Mouse (Mus musculus): ENCODE measurements around the gene Sppl2a. TPM values are rescaled to one million over a fixed set of nuclear protein-coding genes. Genes with fewer than 3 reads are reported as not detected.

Gene Sppl2a
- polyA plus RNA-seq (2012; rRNA removed; ENCODE audit: low replicate concordance) = 5.8 and 6.2 TPM in 2 replicates

GRCm38 (mm10) chr2:126932897-126933641, at the start of gene Sppl2a:
Gene Sppl2a (minus strand): TSS chr2:126933235.

GRCm38 (mm10) chr2:126875871-126876796, 56.9 kb downstream of the Sppl2a start, which contains the start of gene Trpm7:
Gene Trpm7 (minus strand): TSS chr2:126876230.

Other genes starting within 250 kb of the Sppl2a start
- 4.5 and 5.8 TPM in 2 replicates for gene Usp8, start 225.9 kb downstream of the Sppl2a start, polyA plus RNA-seq (2012; rRNA removed; ENCODE audit: low replicate concordance)
- gene Usp50, start 149.8 kb downstream of the Sppl2a start, polyA plus RNA-seq (2012; rRNA removed; ENCODE audit: low replicate concordance) = 0.27 and 0.31 TPM in 2 replicates
- gene Trpm7, start 57.0 kb downstream of the Sppl2a start, polyA plus RNA-seq (2012; rRNA removed; ENCODE audit: low replicate concordance) = 0.46 and 0.95 TPM in 2 replicates
- 0.19 and 0.57 TPM in 2 replicates for gene Ap4e1, start 75.5 kb upstream of the Sppl2a start, polyA plus RNA-seq (2012; rRNA removed; ENCODE audit: low replicate concordance)
- 3.2 TPM in 2 replicates for gene Blvra, start 137.4 kb upstream of the Sppl2a start, polyA plus RNA-seq (2012; rRNA removed; ENCODE audit: low replicate concordance)
- gene Ncaph, start 200.7 kb upstream of the Sppl2a start, polyA plus RNA-seq (2012; rRNA removed; ENCODE audit: low replicate concordance) = 1.3 and 1.4 TPM in 2 replicates
- gene Itpripl1, start 210.2 kb upstream of the Sppl2a start, polyA plus RNA-seq (2012; rRNA removed; ENCODE audit: low replicate concordance) = 3.5 and 6.5 TPM in 2 replicates

All from duodenum, adult 2 months (tissue).